Mouse (Mus musculus) myocyte (in vitro differentiated cells): ENCODE data around the gene Cdh18. TPM values are rescaled to one million over a fixed set of nuclear protein-coding genes. Genes with fewer than 3 reads are reported as not detected.

ENCODE experiments used
- H3K27me3 ChIP-seq: one replicate; pipeline ENCODE4 v1.6.1; 2011; ENCODE audit not compliant: control insufficient read depth, insufficient read depth, insufficient read length
- H3K36me3 ChIP-seq: one replicate; pipeline ENCODE4 v1.6.1; 2011; ENCODE audit not compliant: control insufficient read depth, insufficient read depth
- H3K4me2 ChIP-seq: one replicate; pipeline ENCODE4 v1.6.1; 2011; ENCODE audit warnings: low read depth, control low read depth
- H3K4me3 ChIP-seq: one replicate; pipeline ENCODE4 v1.5.1; 2011; ENCODE audit warnings: mild to moderate bottlenecking, control low read depth, moderate library complexity
- H3K79me2 ChIP-seq: one replicate; pipeline ENCODE4 v1.6.1; 2011; ENCODE audit not compliant: control insufficient read depth, insufficient read depth
- H3ac ChIP-seq: one replicate; pipeline ENCODE4 v1.6.1; 2011; ENCODE audit not compliant: control insufficient read depth, insufficient read length
- CEBPB ChIP-seq: IDR thresholded peaks from 2 replicates; pipeline ENCODE4 v1.6.1; 2011; ENCODE audit warnings: mild to moderate bottlenecking, moderate library complexity; ENCODE audit not compliant: poor library complexity, insufficient read depth, severe bottlenecking
- E2F4 ChIP-seq: IDR thresholded peaks from one replicate; pipeline ENCODE4 v1.6.1; 2011; ENCODE audit warnings: mild to moderate bottlenecking, control low read depth, moderate library complexity; ENCODE audit not compliant: insufficient read depth
- MAX ChIP-seq: IDR thresholded peaks from one replicate; pipeline ENCODE4 v1.6.1; 2011; ENCODE audit warnings: low read depth, mild to moderate bottlenecking, control low read depth
- MYOD1 ChIP-seq, 3 experiments: IDR thresholded peaks; one replicate each; pipeline ENCODE4 v1.6.1; 2011; ENCODE audit warnings: control low read depth in 2 of 3, low read depth in 2 of 3, mild to moderate bottlenecking in 2 of 3, moderate library complexity in 1 of 3; ENCODE audit not compliant: insufficient read length in 2 of 3, control insufficient read depth in 1 of 3
- MYOG ChIP-seq, 3 experiments: IDR thresholded peaks; one replicate each; pipeline ENCODE4 v1.6.1; 2011; ENCODE audit warnings: control low read depth in 2 of 3, low read depth in 2 of 3, mild to moderate bottlenecking in 2 of 3; ENCODE audit not compliant: insufficient read length in 2 of 3, control insufficient read depth in 1 of 3, insufficient read depth in 1 of 3
- POLR2A ChIP-seq: IDR thresholded peaks from one replicate; pipeline ENCODE4 v1.6.1; 2011; ENCODE audit warnings: low read depth, mild to moderate bottlenecking, control low read depth, moderate library complexity; ENCODE audit not compliant: insufficient read length
- POLR2AphosphoS2 ChIP-seq: IDR thresholded peaks from one replicate; pipeline ENCODE4 v1.6.1; 2011; ENCODE audit warnings: low read depth, control low read depth; ENCODE audit not compliant: insufficient read length
- REST ChIP-seq: IDR thresholded peaks from one replicate; pipeline ENCODE4 v1.6.1; 2011; ENCODE audit warnings: mild to moderate bottlenecking, control low read depth, moderate library complexity; ENCODE audit not compliant: insufficient read depth, insufficient read length
- SRF ChIP-seq: IDR thresholded peaks from one replicate; pipeline ENCODE4 v1.6.1; 2011; ENCODE audit warnings: low read depth; ENCODE audit not compliant: control insufficient read depth, insufficient read length
- TCF12 ChIP-seq: IDR thresholded peaks from one replicate; pipeline ENCODE4 v1.6.1; 2011; ENCODE audit warnings: mild to moderate bottlenecking, control low read depth; ENCODE audit not compliant: poor library complexity, insufficient read depth, severe bottlenecking
- TCF3 ChIP-seq: IDR thresholded peaks from one replicate; pipeline ENCODE4 v1.6.1; 2011; ENCODE audit warnings: low read depth, control low read depth; ENCODE audit not compliant: insufficient read length
- USF1 ChIP-seq: IDR thresholded peaks from one replicate; pipeline ENCODE4 v1.6.1; 2011; ENCODE audit warnings: low read depth, mild to moderate bottlenecking, control low read depth, moderate library complexity
- polyA plus RNA-seq: library from polyadenylated mRNA; unstranded; fragments of >200 nt; fragmentation: generic; extraction: Trizol; gene quantifications from one replicate; pipeline ENCODE4 v1.2.1, GENCODE M21; 2012; ENCODE audit warnings: missing spikeins

Cdh18 gene
- polyA plus RNA-seq, 1 experiment: 2.5 TPM

GRCm38 (mm10) chr15:23455344-23455743 is 906.5 kb downstream of the Cdh18 start:
- Histone ChIP-seq H3K79me2 (no peaks in the 10 kb centered on the region), H3K4me3 (no peak overlapping the region), H3K4me2 (no peak overlapping the region), H3K36me3 (peaks cover 5% of the 10 kb centered on the region), H3K27me3 (no peaks in the 10 kb centered on the region), H3ac (no peak overlapping the region)
- no peak for TF ChIP-seq USF1

GRCm38 (mm10) chr15:23457401-23457800 is 908.6 kb downstream of the Cdh18 start:
- Histone ChIP-seq H3ac (no peak overlapping the region), H3K4me3 (no peak overlapping the region), H3K4me2 (no peak overlapping the region), H3K36me3 (no peaks in the 10 kb centered on the region), H3K79me2 (no peaks in the 10 kb centered on the region), H3K27me3 (no peaks in the 10 kb centered on the region)
- TF ChIP-seq CEBPB (no peak), SRF (no peak), MYOG (IDR thresholded peaks at IDR 0.05; ENCODE audit: control insufficient read depth in 1 of 3, insufficient read depth in 1 of 3, insufficient read length in 2 of 3, low read depth in 2 of 3) (no peak), USF1 (no peak), POLR2AphosphoS2 (no peak), REST (no peak), MAX (no peak), MYOD1 (IDR thresholded peaks at IDR 0.05; ENCODE audit: control insufficient read depth in 1 of 3, insufficient read length in 2 of 3, low read depth in 2 of 3) (no peak), POLR2A (no peak), TCF3 (no peak)

DNA sequence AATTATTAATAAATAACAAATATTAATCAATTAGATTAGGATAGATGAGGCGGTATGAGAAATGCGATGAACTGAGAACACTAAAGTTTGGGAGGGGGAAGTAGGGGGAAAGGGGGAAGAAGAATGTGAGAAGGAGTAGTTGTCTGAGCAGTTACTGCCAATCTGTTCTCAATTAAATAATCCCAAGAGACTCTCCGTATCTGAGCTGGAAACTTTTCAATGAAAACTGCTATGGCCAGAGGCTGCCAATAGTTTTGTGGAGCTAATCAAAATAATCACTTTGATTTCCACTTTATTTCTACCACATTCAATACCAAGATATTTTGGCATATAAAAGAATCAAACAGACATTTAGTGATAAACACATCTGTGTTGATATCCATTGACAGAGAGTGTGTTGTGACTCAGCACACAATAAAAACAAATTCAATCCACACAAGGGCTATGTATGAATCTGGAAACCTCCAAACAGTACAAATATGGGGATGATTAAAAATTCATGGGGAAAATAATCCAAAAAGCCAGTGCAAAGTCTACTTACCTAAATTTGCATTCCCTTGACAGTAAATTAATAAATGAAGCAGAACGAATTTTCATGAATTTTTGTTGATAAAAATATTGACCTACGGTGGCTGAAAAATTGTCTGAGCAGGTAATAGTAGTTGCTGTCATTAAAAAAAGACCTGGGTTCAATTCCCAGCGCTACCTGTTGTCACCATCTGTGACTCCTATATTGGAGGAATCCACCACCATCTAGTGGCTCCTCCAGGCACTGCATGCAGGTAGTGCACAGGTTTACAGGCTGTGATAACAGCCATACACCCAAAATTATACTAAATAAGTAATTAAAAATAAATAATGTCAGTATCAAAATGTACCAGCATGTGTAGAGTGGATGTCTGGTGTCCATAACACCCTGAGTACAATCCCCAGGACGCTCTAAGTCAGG is 922.0 kb downstream of the Cdh18 start:
- Histone ChIP-seq H3K79me2 (no peaks in the 10 kb centered on the region), H3ac (no peak overlapping the region), H3K27me3 (no peaks in the 10 kb centered on the region), H3K36me3 (no peaks in the 10 kb centered on the region), H3K4me2 (no peak overlapping the region), H3K4me3 (no peak overlapping the region)
- no peak for TF ChIP-seq USF1
- no peak for TF ChIP-seq MYOD1 (IDR thresholded peaks at IDR 0.05; ENCODE audit: control insufficient read depth in 1 of 3, insufficient read length in 2 of 3, low read depth in 2 of 3)
- no peak for TF ChIP-seq E2F4
- TF ChIP-seq POLR2A: no peak
- no peak for TF ChIP-seq TCF12

- TF ChIP-seq TCF12 (no peak), MYOG (IDR thresholded peaks at IDR 0.05; ENCODE audit: control insufficient read depth in 1 of 3, insufficient read depth in 1 of 3, insufficient read length in 2 of 3, low read depth in 2 of 3) (no peak), TCF3 (no peak), POLR2AphosphoS2 (no peak), USF1 (no peak), E2F4 (no peak), POLR2A (no peak), MAX (no peak), MYOD1 (IDR thresholded peaks at IDR 0.05; ENCODE audit: control insufficient read depth in 1 of 3, insufficient read length in 2 of 3, low read depth in 2 of 3) (no peak), SRF (no peak), CEBPB (no peak), REST (no peak)
Observed at GRCm38 (mm10) chr15:23486306-23486705, 937.5 kb downstream of the Cdh18 start.

GRCm38 (mm10) chr15:23506480-23506879 is 957.7 kb downstream of the Cdh18 start:
- Histone ChIP-seq H3K36me3 (no peaks in the 10 kb centered on the region), H3ac (no peak overlapping the region), H3K27me3 (no peaks in the 10 kb centered on the region), H3K79me2 (no peaks in the 10 kb centered on the region), H3K4me2 (peak overlapping the region; percentile 43), H3K4me3 (no peak overlapping the region)
- TF ChIP-seq POLR2A (no peak), E2F4 (no peak), MAX (no peak), MYOG (IDR thresholded peaks at IDR 0.05; ENCODE audit: control insufficient read depth in 1 of 3, insufficient read depth in 1 of 3, insufficient read length in 2 of 3, low read depth in 2 of 3) (peak in 2 of 3 experiments; percentile 65 to 96), TCF12 (peak; percentile 97), MYOD1 (IDR thresholded peaks at IDR 0.05; ENCODE audit: control insufficient read depth in 1 of 3, insufficient read length in 2 of 3, low read depth in 2 of 3) (peak; percentile 61 to 93 (median 93)), USF1 (no peak), SRF (peak; percentile 26), POLR2AphosphoS2 (no peak), TCF3 (peak; percentile 72), CEBPB (peak; percentile 34; the same call in 1 of the 2 replicates)

More at GRCm38 (mm10) chr15:23486306-23486705, 937.5 kb downstream of the Cdh18 start:
- H3K27me3 ChIP-seq: no peaks in the 10 kb centered on the region
- no peaks in the 10 kb centered on the region for H3K79me2 ChIP-seq
- no peaks in the 10 kb centered on the region for H3K36me3 ChIP-seq
- H3ac ChIP-seq: no peak overlapping the region
- no peak overlapping the region for H3K4me3 ChIP-seq
- H3K4me2 ChIP-seq: no peak overlapping the region
